Mouse (Mus musculus): ENCODE results near the gene Vangl1. TPM values are rescaled to one million over a fixed set of nuclear protein-coding genes. Genes with fewer than 3 reads are reported as not detected.

Gene Vangl1
- polyA plus RNA-seq, 1 experiment, result 31.1 TPM

- Histone ChIP-seq H3K36me3 (ENCODE audit: control insufficient read depth, insufficient read depth, low read length) (no peaks in the 10 kb centered on the region), H3K4me3 (ENCODE audit: insufficient read depth, low read depth, low read length) (no peak overlapping the region), H3K27me3 (replicated peaks; ENCODE audit: control insufficient read depth, insufficient read depth, low read length) (no peaks in the 10 kb centered on the region), H3K4me1 (ENCODE audit: control insufficient read depth, insufficient read depth, low read length) (no peaks in the 10 kb centered on the region), H3K27ac (ENCODE audit: insufficient read depth, low read depth, low read length) (no peak overlapping the region)
- TF ChIP-seq CTCF (conservative IDR thresholded peaks at IDR 0.05; ENCODE audit: insufficient read depth, insufficient read length, low read depth, low read length), result no peak
- no peak for TF ChIP-seq POLR2A (IDR thresholded peaks at IDR 0.05; ENCODE audit: low read depth, low read length)
- DNase-seq, result no peak
- WGBS, result 48% methylated on average over 6 of the region's 6 CpGs
Observed at GRCm38 (mm10) chr3:102145645-102146386, 58.7 kb downstream of the Vangl1 start.

- no peak overlapping the region for H3K4me3 ChIP-seq (ENCODE audit: insufficient read depth, low read depth, low read length)
- no peaks in the 10 kb centered on the region for H3K36me3 ChIP-seq (ENCODE audit: control insufficient read depth, insufficient read depth, low read length)
- no peak overlapping the region for H3K27ac ChIP-seq (ENCODE audit: insufficient read depth, low read depth, low read length)
- TF ChIP-seq POLR2A (IDR thresholded peaks at IDR 0.05; ENCODE audit: low read depth, low read length) (no peak), CTCF (conservative IDR thresholded peaks at IDR 0.05; ENCODE audit: insufficient read depth, insufficient read length, low read depth, low read length) (no peak)
- DNase-seq, result no peak
- WGBS, result 96% methylated on average over 4 of the region's 4 CpGs
- H3K27me3 ChIP-seq (replicated peaks; ENCODE audit: control insufficient read depth, insufficient read depth, low read length), result no peaks in the 10 kb centered on the region
- H3K4me1 ChIP-seq (ENCODE audit: control insufficient read depth, insufficient read depth, low read length), result no peaks in the 10 kb centered on the region
Observed at GRCm38 (mm10) chr3:102144401-102144800, 60.1 kb downstream of the Vangl1 start.

GRCm38 (mm10) chr3:102143536-102143935 is 61.0 kb downstream of the Vangl1 start:
- TF ChIP-seq CTCF (conservative IDR thresholded peaks at IDR 0.05; ENCODE audit: insufficient read depth, insufficient read length, low read depth, low read length) (no peak), POLR2A (IDR thresholded peaks at IDR 0.05; ENCODE audit: low read depth, low read length) (no peak)
- Histone ChIP-seq H3K27ac (ENCODE audit: insufficient read depth, low read depth, low read length) (no peak overlapping the region), H3K4me3 (ENCODE audit: insufficient read depth, low read depth, low read length) (no peak overlapping the region), H3K36me3 (ENCODE audit: control insufficient read depth, insufficient read depth, low read length) (no peaks in the 10 kb centered on the region), H3K27me3 (replicated peaks; ENCODE audit: control insufficient read depth, insufficient read depth, low read length) (no peaks in the 10 kb centered on the region), H3K4me1 (ENCODE audit: control insufficient read depth, insufficient read depth, low read length) (no peaks in the 10 kb centered on the region)
- no peak for DNase-seq
- WGBS, result 95% methylated on average over 3 of the region's 3 CpGs

- WGBS, result 97% methylated on average over 4 of the region's 4 CpGs
- no peaks in the 10 kb centered on the region for H3K27me3 ChIP-seq (replicated peaks; ENCODE audit: control insufficient read depth, insufficient read depth, low read length)
- DNase-seq, result no peak
- H3K4me3 ChIP-seq (ENCODE audit: insufficient read depth, low read depth, low read length), result no peak overlapping the region
- H3K27ac ChIP-seq (ENCODE audit: insufficient read depth, low read depth, low read length), result no peak overlapping the region
- H3K36me3 ChIP-seq (ENCODE audit: control insufficient read depth, insufficient read depth, low read length), result no peaks in the 10 kb centered on the region
- TF ChIP-seq POLR2A (IDR thresholded peaks at IDR 0.05; ENCODE audit: low read depth, low read length) (no peak), CTCF (conservative IDR thresholded peaks at IDR 0.05; ENCODE audit: insufficient read depth, insufficient read length, low read depth, low read length) (no peak)
- H3K4me1 ChIP-seq (ENCODE audit: control insufficient read depth, insufficient read depth, low read length), result no peaks in the 10 kb centered on the region
Observed at GRCm38 (mm10) chr3:102142947-102143346, 61.5 kb downstream of the Vangl1 start.

GRCm38 (mm10) chr3:102141893-102142292 is 62.6 kb downstream of the Vangl1 start:
- DNase-seq, result no peak
- H3K4me3 ChIP-seq (ENCODE audit: insufficient read depth, low read depth, low read length), result no peak overlapping the region
- H3K27me3 ChIP-seq (replicated peaks; ENCODE audit: control insufficient read depth, insufficient read depth, low read length), result no peaks in the 10 kb centered on the region
- no peak overlapping the region for H3K27ac ChIP-seq (ENCODE audit: insufficient read depth, low read depth, low read length)
- H3K36me3 ChIP-seq (ENCODE audit: control insufficient read depth, insufficient read depth, low read length), result no peaks in the 10 kb centered on the region
- no peaks in the 10 kb centered on the region for H3K4me1 ChIP-seq (ENCODE audit: control insufficient read depth, insufficient read depth, low read length)
- TF ChIP-seq CTCF (conservative IDR thresholded peaks at IDR 0.05; ENCODE audit: insufficient read depth, insufficient read length, low read depth, low read length) (no peak), POLR2A (IDR thresholded peaks at IDR 0.05; ENCODE audit: low read depth, low read length) (no peak)
- 78% methylated on average over 6 of the region's 6 CpGs for WGBS

GRCm38 (mm10) chr3:102141451-102141850 is 63.0 kb downstream of the Vangl1 start:
- WGBS, result 86% methylated on average over 2 of the region's 2 CpGs
- DNase-seq, result no peak
- TF ChIP-seq POLR2A (IDR thresholded peaks at IDR 0.05; ENCODE audit: low read depth, low read length) (no peak), CTCF (conservative IDR thresholded peaks at IDR 0.05; ENCODE audit: insufficient read depth, insufficient read length, low read depth, low read length) (no peak)

GRCm38 (mm10) chr3:102140606-102141005 is 63.9 kb downstream of the Vangl1 start:
- H3K4me3 ChIP-seq (ENCODE audit: insufficient read depth, low read depth, low read length), result no peak overlapping the region
- no peak for DNase-seq
- WGBS, result 84% methylated on average over 6 of the region's 6 CpGs
- TF ChIP-seq POLR2A (IDR thresholded peaks at IDR 0.05; ENCODE audit: low read depth, low read length) (no peak), CTCF (conservative IDR thresholded peaks at IDR 0.05; ENCODE audit: insufficient read depth, insufficient read length, low read depth, low read length) (no peak)
- no peaks in the 10 kb centered on the region for H3K36me3 ChIP-seq (ENCODE audit: control insufficient read depth, insufficient read depth, low read length)
- no peaks in the 10 kb centered on the region for H3K27me3 ChIP-seq (replicated peaks; ENCODE audit: control insufficient read depth, insufficient read depth, low read length)
- H3K27ac ChIP-seq (ENCODE audit: insufficient read depth, low read depth, low read length), result no peak overlapping the region
- H3K4me1 ChIP-seq (ENCODE audit: control insufficient read depth, insufficient read depth, low read length), result no peaks in the 10 kb centered on the region

More at GRCm38 (mm10) chr3:102141451-102141850, 63.0 kb downstream of the Vangl1 start:
- Histone ChIP-seq H3K4me3 (ENCODE audit: insufficient read depth, low read depth, low read length) (no peak overlapping the region), H3K27me3 (replicated peaks; ENCODE audit: control insufficient read depth, insufficient read depth, low read length) (no peaks in the 10 kb centered on the region), H3K36me3 (ENCODE audit: control insufficient read depth, insufficient read depth, low read length) (no peaks in the 10 kb centered on the region), H3K4me1 (ENCODE audit: control insufficient read depth, insufficient read depth, low read length) (no peaks in the 10 kb centered on the region), H3K27ac (ENCODE audit: insufficient read depth, low read depth, low read length) (no peak overlapping the region)

Data from kidney, adult 2 months (tissue).